Mouse (Mus musculus): Measurements from ENCODE around the gene Rasl12.

DNA sequence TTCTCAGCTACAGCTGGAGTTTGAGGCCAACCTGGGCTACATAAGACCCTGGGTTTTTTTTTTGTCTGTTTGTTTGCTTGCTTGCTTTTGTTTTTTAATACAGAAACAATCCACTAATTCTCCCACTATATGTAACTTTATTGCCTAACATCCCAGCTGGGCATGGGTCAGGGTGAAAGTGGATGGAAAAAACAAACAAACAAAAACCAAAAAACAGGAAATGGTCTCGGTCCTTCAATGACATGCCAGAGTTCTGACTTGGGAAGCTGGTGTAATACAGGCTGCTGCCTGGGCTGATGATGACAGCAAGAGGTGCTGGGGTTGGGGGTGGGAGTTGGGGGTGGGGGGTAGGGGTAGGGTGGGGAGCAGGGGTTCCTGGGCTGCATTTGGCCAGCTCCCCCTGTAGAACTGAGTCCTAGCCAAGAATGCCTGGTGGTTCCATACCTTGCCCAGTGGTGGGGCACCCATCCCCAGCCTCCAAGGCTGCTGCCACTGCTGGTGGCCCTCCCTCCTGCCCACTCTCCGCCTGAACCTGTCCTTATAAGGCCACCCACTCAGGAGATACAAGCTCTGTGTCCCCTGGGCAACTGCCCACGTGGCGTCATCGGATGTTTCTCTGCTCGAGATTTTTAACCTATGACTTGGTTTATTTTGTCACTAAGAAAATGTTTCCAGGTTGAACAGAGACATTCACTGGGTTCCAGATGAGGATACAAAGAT, 16.1 kb upstream of the Rasl12 start:
- TF ChIP-seq CTCF (conservative IDR thresholded peaks at IDR 0.05; ENCODE audit: low read length) (no peak), POU5F1 (IDR thresholded peaks at IDR 0.05; ENCODE audit: borderline replicate concordance, low read length) (no peak), NANOG (IDR thresholded peaks at IDR 0.05; ENCODE audit: borderline replicate concordance, low read length) (no peak)
